Mouse (Mus musculus) adrenal gland, adult 8-10 months (tissue): Measurements from ENCODE around the gene Tiparp. TPM values are rescaled to one million over a fixed set of nuclear protein-coding genes. Genes with fewer than 3 reads are reported as not detected.

Experiments
- DNase-seq: peaks from one replicate; pipeline ENCODE4 v3.0.0; 2022
- total RNA-seq, 4 experiments: library from RNA; stranded (reverse); gene quantifications; 2 replicates each; pipeline ENCODE4 v1.2.4; 2022

Gene Tiparp
- total RNA-seq, 4 experiments from 2014 or later, result 8.5 to 13.0 (median 11.4) TPM

- no peak for DNase-seq
Measured at GRCm38 (mm10) chr3:65585291-65585690, 57.1 kb downstream of the Tiparp start.

- no peak for DNase-seq
Measured at GRCm38 (mm10) chr3:65585823-65586482, 57.7 kb downstream of the Tiparp start.

GRCm38 (mm10) chr3:65586483-65586905 lies 58.3 kb downstream of the Tiparp start:
- DNase-seq, result no peak

GRCm38 (mm10) chr3:65586966-65587365 lies 58.8 kb downstream of the Tiparp start:
- DNase-seq, result no peak

GRCm38 (mm10) chr3:65588424-65588823 lies 60.2 kb downstream of the Tiparp start:
- DNase-seq, result no peak

GRCm38 (mm10) chr3:65592850-65593249 lies 64.6 kb downstream of the Tiparp start:
- no peak for DNase-seq

- DNase-seq, result no peak
Measured at GRCm38 (mm10) chr3:65594493-65594892, 66.3 kb downstream of the Tiparp start.

GRCm38 (mm10) chr3:65595196-65595595 lies 67.0 kb downstream of the Tiparp start:
- DNase-seq, result no peak

GRCm38 (mm10) chr3:65598071-65598830 lies 70.0 kb downstream of the Tiparp start:
- DNase-seq, result no peak

GRCm38 (mm10) chr3:65599151-65599550 lies 70.9 kb downstream of the Tiparp start:
- no peak for DNase-seq

- no peak for DNase-seq
Measured at GRCm38 (mm10) chr3:65601291-65602050, 73.3 kb downstream of the Tiparp start.

- DNase-seq, result no peak
Measured at GRCm38 (mm10) chr3:65603392-65604055, 75.3 kb downstream of the Tiparp start.

Other genes with a start within 250 kb of the Tiparp start
- gene Ssr3, start 135.8 kb upstream of the Tiparp start, total RNA-seq, result 100 to 1,000 TPM; 185 to 212 (median 197) TPM
- gene Lekr1, start 137.8 kb downstream of the Tiparp start, total RNA-seq, result 1 to 10 TPM; 2.3 to 3.8 (median 3.1) TPM